Mouse (Mus musculus): ENCODE results near the gene Uvrag. TPM values are rescaled to one million over a fixed set of nuclear protein-coding genes. Genes with fewer than 3 reads are reported as not detected.

Gene Uvrag
- polyA plus RNA-seq, 1 experiment from 2014 or later, result 14.8 TPM

GRCm38 (mm10) chr7:98894768-98895167, 246.2 kb downstream of the Uvrag start:
- peaks cover 33% of the 10 kb centered on the region for H3K4me1 ChIP-seq (ENCODE audit: control insufficient read depth, insufficient read depth, low read length)
- no peak overlapping the region for H3K4me2 ChIP-seq (ENCODE audit: low read depth, low read length)
- no peak overlapping the region for H3K9ac ChIP-seq (ENCODE audit: low read length)
- H3K27me3 ChIP-seq (ENCODE audit: control insufficient read depth, insufficient read depth, low read length), result no peaks in the 10 kb centered on the region
- 40% methylated on average over 5 of the region's 5 CpGs for WGBS
- H3K36me3 ChIP-seq (ENCODE audit: control insufficient read depth, insufficient read depth, low read length), result no peaks in the 10 kb centered on the region
- H3K9me3 ChIP-seq (replicated peaks; ENCODE audit: control insufficient read depth, low read length), result no peaks in the 10 kb centered on the region
- no peak overlapping the region for H3K4me3 ChIP-seq (replicated peaks; ENCODE audit: low read length)
- no peak for ATAC-seq (ENCODE audit: insufficient read depth, low FRiP score)
- peak overlapping the region; percentile 54 for H3K27ac ChIP-seq (ENCODE audit: low read length)

GRCm38 (mm10) chr7:98894305-98894704, 246.6 kb downstream of the Uvrag start:
- H3K4me3 ChIP-seq (replicated peaks; ENCODE audit: low read length), result no peak overlapping the region
- H3K9me3 ChIP-seq (replicated peaks; ENCODE audit: control insufficient read depth, low read length), result no peaks in the 10 kb centered on the region
- peaks cover 33% of the 10 kb centered on the region for H3K4me1 ChIP-seq (ENCODE audit: control insufficient read depth, insufficient read depth, low read length)
- no peaks in the 10 kb centered on the region for H3K36me3 ChIP-seq (ENCODE audit: control insufficient read depth, insufficient read depth, low read length)
- H3K27me3 ChIP-seq (ENCODE audit: control insufficient read depth, insufficient read depth, low read length), result no peaks in the 10 kb centered on the region
- peak overlapping the region; percentile 48 for H3K27ac ChIP-seq (ENCODE audit: low read length)
- no peak for ATAC-seq (ENCODE audit: insufficient read depth, low FRiP score)
- WGBS, result 82% methylated on average over 5 of the region's 5 CpGs
- H3K4me2 ChIP-seq (ENCODE audit: low read depth, low read length), result no peak overlapping the region
- H3K9ac ChIP-seq (ENCODE audit: low read length), result no peak overlapping the region

- no peaks in the 10 kb centered on the region for H3K9me3 ChIP-seq (replicated peaks; ENCODE audit: control insufficient read depth, low read length)
- H3K36me3 ChIP-seq (ENCODE audit: control insufficient read depth, insufficient read depth, low read length), result no peaks in the 10 kb centered on the region
- no peak overlapping the region for H3K9ac ChIP-seq (ENCODE audit: low read length)
- H3K4me2 ChIP-seq (ENCODE audit: low read depth, low read length), result no peak overlapping the region
- no peaks in the 10 kb centered on the region for H3K27me3 ChIP-seq (ENCODE audit: control insufficient read depth, insufficient read depth, low read length)
- H3K4me3 ChIP-seq (replicated peaks; ENCODE audit: low read length), result no peak overlapping the region
- H3K27ac ChIP-seq (ENCODE audit: low read length), result no peak overlapping the region
- ATAC-seq (ENCODE audit: insufficient read depth, low FRiP score), result no peak
- 91% methylated on average over 5 of the region's 5 CpGs for WGBS
- peaks cover 32% of the 10 kb centered on the region for H3K4me1 ChIP-seq (ENCODE audit: control insufficient read depth, insufficient read depth, low read length)
Observed at GRCm38 (mm10) chr7:98893144-98893543, 247.8 kb downstream of the Uvrag start.

- H3K36me3 ChIP-seq (ENCODE audit: control insufficient read depth, insufficient read depth, low read length), result peaks cover 2% of the 10 kb centered on the region; the same call in 1 of the 2 replicates
- no peak overlapping the region for H3K4me3 ChIP-seq (replicated peaks; ENCODE audit: low read length)
- H3K27ac ChIP-seq (ENCODE audit: low read length), result no peak overlapping the region
- H3K4me1 ChIP-seq (ENCODE audit: control insufficient read depth, insufficient read depth, low read length), result 0 out of 2 replicates have a peak, but pooled peaks cover 3% of the 10 kb centered on the region
- no peak for ATAC-seq (ENCODE audit: insufficient read depth, low FRiP score)
- H3K27me3 ChIP-seq (ENCODE audit: control insufficient read depth, insufficient read depth, low read length), result no peaks in the 10 kb centered on the region
- no peaks in the 10 kb centered on the region for H3K9me3 ChIP-seq (replicated peaks; ENCODE audit: control insufficient read depth, low read length)
- H3K9ac ChIP-seq (ENCODE audit: low read length), result no peak overlapping the region
- 71% methylated on average over 7 of the region's 7 CpGs for WGBS
- no peak overlapping the region for H3K4me2 ChIP-seq (ENCODE audit: low read depth, low read length)
Observed at GRCm38 (mm10) chr7:98889211-98889610, 251.7 kb downstream of the Uvrag start.

GRCm38 (mm10) chr7:98888810-98889209, 252.1 kb downstream of the Uvrag start:
- Histone ChIP-seq H3K4me1 (ENCODE audit: control insufficient read depth, insufficient read depth, low read length) (0 out of 2 replicates have a peak, but pooled peaks cover 3% of the 10 kb centered on the region), H3K27me3 (ENCODE audit: control insufficient read depth, insufficient read depth, low read length) (no peaks in the 10 kb centered on the region), H3K4me3 (replicated peaks; ENCODE audit: low read length) (no peak overlapping the region), H3K27ac (ENCODE audit: low read length) (no peak overlapping the region), H3K36me3 (ENCODE audit: control insufficient read depth, insufficient read depth, low read length) (peaks cover 2% of the 10 kb centered on the region; the same call in 1 of the 2 replicates), H3K4me2 (ENCODE audit: low read depth, low read length) (no peak overlapping the region), H3K9ac (ENCODE audit: low read length) (no peak overlapping the region), H3K9me3 (replicated peaks; ENCODE audit: control insufficient read depth, low read length) (no peaks in the 10 kb centered on the region)
- no peak for ATAC-seq (ENCODE audit: insufficient read depth, low FRiP score)
- WGBS, result 77% methylated on average over 5 of the region's 5 CpGs

GRCm38 (mm10) chr7:98887811-98888261, 253.1 kb downstream of the Uvrag start:
- no peak for ATAC-seq (ENCODE audit: insufficient read depth, low FRiP score)
- Histone ChIP-seq H3K4me2 (ENCODE audit: low read depth, low read length) (no peak overlapping the region), H3K4me3 (replicated peaks; ENCODE audit: low read length) (no peak overlapping the region), H3K4me1 (ENCODE audit: control insufficient read depth, insufficient read depth, low read length) (0 out of 2 replicates have a peak, but pooled peaks cover 3% of the 10 kb centered on the region), H3K9me3 (replicated peaks; ENCODE audit: control insufficient read depth, low read length) (no peaks in the 10 kb centered on the region), H3K9ac (ENCODE audit: low read length) (no peak overlapping the region), H3K27ac (ENCODE audit: low read length) (no peak overlapping the region), H3K36me3 (ENCODE audit: control insufficient read depth, insufficient read depth, low read length) (peaks cover 5% of the 10 kb centered on the region; the same call in 1 of the 2 replicates), H3K27me3 (ENCODE audit: control insufficient read depth, insufficient read depth, low read length) (no peaks in the 10 kb centered on the region)
- WGBS, result 67% methylated on average over 22 of the region's 22 CpGs

GRCm38 (mm10) chr7:98881887-98882286, 259.1 kb downstream of the Uvrag start:
- Histone ChIP-seq H3K36me3 (ENCODE audit: control insufficient read depth, insufficient read depth, low read length) (peaks cover 5% of the 10 kb centered on the region; the same call in 1 of the 2 replicates), H3K9me3 (replicated peaks; ENCODE audit: control insufficient read depth, low read length) (no peaks in the 10 kb centered on the region), H3K27me3 (ENCODE audit: control insufficient read depth, insufficient read depth, low read length) (no peaks in the 10 kb centered on the region), H3K4me1 (ENCODE audit: control insufficient read depth, insufficient read depth, low read length) (no peaks in the 10 kb centered on the region), H3K9ac (ENCODE audit: low read length) (no peak overlapping the region), H3K4me2 (ENCODE audit: low read depth, low read length) (no peak overlapping the region), H3K27ac (ENCODE audit: low read length) (no peak overlapping the region), H3K4me3 (replicated peaks; ENCODE audit: low read length) (no peak overlapping the region)
- ATAC-seq (ENCODE audit: insufficient read depth, low FRiP score), result no peak
- 60% methylated on average over 4 of the region's 4 CpGs for WGBS

GRCm38 (mm10) chr7:98879176-98879575, 261.8 kb downstream of the Uvrag start:
- no peak overlapping the region for H3K4me3 ChIP-seq (replicated peaks; ENCODE audit: low read length)
- no peaks in the 10 kb centered on the region for H3K9me3 ChIP-seq (replicated peaks; ENCODE audit: control insufficient read depth, low read length)
- ATAC-seq (ENCODE audit: insufficient read depth, low FRiP score), result no peak
- no peak overlapping the region for H3K9ac ChIP-seq (ENCODE audit: low read length)
- no peaks in the 10 kb centered on the region for H3K27me3 ChIP-seq (ENCODE audit: control insufficient read depth, insufficient read depth, low read length)
- H3K36me3 ChIP-seq (ENCODE audit: control insufficient read depth, insufficient read depth, low read length), result 0 out of 2 replicates have a peak, but pooled peaks cover 2% of the 10 kb centered on the region
- H3K4me1 ChIP-seq (ENCODE audit: control insufficient read depth, insufficient read depth, low read length), result 0 out of 2 replicates have a peak, but pooled peaks cover 5% of the 10 kb centered on the region
- no peak overlapping the region for H3K27ac ChIP-seq (ENCODE audit: low read length)
- WGBS, result 75% methylated on average over 2 of the region's 2 CpGs
- no peak overlapping the region for H3K4me2 ChIP-seq (ENCODE audit: low read depth, low read length)

- 48% methylated on average over 13 of the region's 13 CpGs for WGBS
- Histone ChIP-seq H3K9me3 (replicated peaks; ENCODE audit: control insufficient read depth, low read length) (no peaks in the 10 kb centered on the region), H3K4me2 (ENCODE audit: low read depth, low read length) (no peak overlapping the region), H3K4me1 (ENCODE audit: control insufficient read depth, insufficient read depth, low read length) (peaks cover 8% of the 10 kb centered on the region), H3K27ac (ENCODE audit: low read length) (no peak overlapping the region), H3K4me3 (replicated peaks; ENCODE audit: low read length) (no peak overlapping the region), H3K36me3 (ENCODE audit: control insufficient read depth, insufficient read depth, low read length) (no peaks in the 10 kb centered on the region), H3K9ac (ENCODE audit: low read length) (no peak overlapping the region), H3K27me3 (ENCODE audit: control insufficient read depth, insufficient read depth, low read length) (no peaks in the 10 kb centered on the region; the same call in 1 of the 2 replicates)
- ATAC-seq (ENCODE audit: insufficient read depth, low FRiP score), result no peak
Observed at GRCm38 (mm10) chr7:98876119-98876518, 264.8 kb downstream of the Uvrag start.
